Mouse (Mus musculus): ENCODE data around the gene Wasf1. TPM values are rescaled to one million over a fixed set of nuclear protein-coding genes. Genes with fewer than 3 reads are reported as not detected.

Wasf1 gene
- polyA plus RNA-seq, 1 experiment from 2014 or later: 62.5 TPM

GRCm38 (mm10) chr10:40871301-40871700, 12.0 kb upstream of the Wasf1 start:
- Histone ChIP-seq H3K4me3 (replicated peaks) (no peak overlapping the region), H3K36me3 (replicated peaks) (peaks cover 6% of the 10 kb centered on the region; the same call in 1 of the 2 replicates), H3K9ac (no peak overlapping the region), H3K27me3 (no peaks in the 10 kb centered on the region), H3K9me3 (no peaks in the 10 kb centered on the region), H3K27ac (no peak overlapping the region), H3K4me2 (no peak overlapping the region), H3K4me1 (no peaks in the 10 kb centered on the region)
- ATAC-seq (ENCODE audit: low FRiP score): no peak
- 92% methylated on average over 2 of the region's 2 CpGs for WGBS

- Histone ChIP-seq H3K9ac (no peak overlapping the region), H3K4me2 (no peak overlapping the region), H3K9me3 (no peaks in the 10 kb centered on the region), H3K4me1 (no peaks in the 10 kb centered on the region), H3K4me3 (replicated peaks) (no peak overlapping the region), H3K27me3 (no peaks in the 10 kb centered on the region), H3K36me3 (replicated peaks) (peaks cover 5% of the 10 kb centered on the region; the same call in 1 of the 2 replicates), H3K27ac (no peak overlapping the region)
- whole genome bisulfite sequencing: 95% methylated on average over 2 of the region's 2 CpGs
- no peak for ATAC-seq (ENCODE audit: low FRiP score)
These were observed 11.2 kb upstream of the Wasf1 start for GRCm38 (mm10) chr10:40872052-40872451.

GRCm38 (mm10) chr10:40878246-40878645, 5.0 kb upstream of the Wasf1 start:
- Histone ChIP-seq H3K9ac (no peak overlapping the region), H3K9me3 (no peaks in the 10 kb centered on the region), H3K4me2 (no peak overlapping the region), H3K4me1 (peaks cover 14% of the 10 kb centered on the region), H3K36me3 (replicated peaks) (no peaks in the 10 kb centered on the region), H3K27me3 (no peaks in the 10 kb centered on the region), H3K4me3 (replicated peaks) (no peak overlapping the region), H3K27ac (no peak overlapping the region)
- no peak for ATAC-seq (ENCODE audit: low FRiP score)
- WGBS: 94% methylated on average over 3 of the region's 3 CpGs

- H3K27ac ChIP-seq: no peak overlapping the region
- H3K4me2 ChIP-seq: no peak overlapping the region
- no peaks in the 10 kb centered on the region for H3K36me3 ChIP-seq (replicated peaks)
- H3K9me3 ChIP-seq: no peaks in the 10 kb centered on the region
- H3K27me3 ChIP-seq: no peaks in the 10 kb centered on the region
- no peak for ATAC-seq (ENCODE audit: low FRiP score)
- no peak overlapping the region for H3K9ac ChIP-seq
- peaks cover 14% of the 10 kb centered on the region for H3K4me1 ChIP-seq
- H3K4me3 ChIP-seq (replicated peaks): no peak overlapping the region
- WGBS: 89% methylated on average over 9 of the region's 9 CpGs
These were observed 3.3 kb upstream of the Wasf1 start for GRCm38 (mm10) chr10:40879969-40880368.

- no peak overlapping the region for H3K27ac ChIP-seq
- WGBS: 79% methylated on average over 3 of the region's 3 CpGs
These were observed 2.0 kb upstream of the Wasf1 start for GRCm38 (mm10) chr10:40881236-40881635.

GRCm38 (mm10) chr10:40882333-40882732, 942 bp upstream of the Wasf1 start:
- ATAC-seq (ENCODE audit: low FRiP score): no peak
- H3K36me3 ChIP-seq (replicated peaks): no peaks in the 10 kb centered on the region
- peak overlapping the region; percentile 58 for H3K4me2 ChIP-seq
- H3K27ac ChIP-seq: peak overlapping the region; percentile 74
- H3K4me3 ChIP-seq (replicated peaks): peak overlapping the region; percentile 95
- peaks cover 15% of the 10 kb centered on the region for H3K4me1 ChIP-seq
- H3K27me3 ChIP-seq: no peaks in the 10 kb centered on the region
- peak overlapping the region; percentile 87 for H3K9ac ChIP-seq
- no peaks in the 10 kb centered on the region for H3K9me3 ChIP-seq
- WGBS: 17% methylated on average over 9 of the region's 9 CpGs

More at GRCm38 (mm10) chr10:40881236-40881635, 2.0 kb upstream of the Wasf1 start:
- ATAC-seq (ENCODE audit: low FRiP score): no peak
- H3K4me1 ChIP-seq: peaks cover 14% of the 10 kb centered on the region
- no peaks in the 10 kb centered on the region for H3K36me3 ChIP-seq (replicated peaks)
- no peak overlapping the region for H3K9ac ChIP-seq
- H3K27me3 ChIP-seq: no peaks in the 10 kb centered on the region
- H3K4me2 ChIP-seq: no peak overlapping the region
- H3K9me3 ChIP-seq: no peaks in the 10 kb centered on the region
- no peak overlapping the region for H3K4me3 ChIP-seq (replicated peaks)

GRCm38 (mm10) chr10:40883644-40884278, 486 bp downstream of the Wasf1 start:
- peak overlapping the region; percentile 95 for H3K4me3 ChIP-seq (replicated peaks)
- H3K4me1 ChIP-seq: peaks cover 17% of the 10 kb centered on the region
- H3K27ac ChIP-seq: peak overlapping the region; percentile 98
- ATAC-seq (ENCODE audit: low FRiP score): peak; percentile 91
- 1% methylated on average over 50 of the region's 87 CpGs for WGBS
- H3K27me3 ChIP-seq: no peaks in the 10 kb centered on the region
- peak overlapping the region; percentile 58 for H3K4me2 ChIP-seq
- H3K36me3 ChIP-seq (replicated peaks): no peaks in the 10 kb centered on the region
- no peaks in the 10 kb centered on the region for H3K9me3 ChIP-seq
- peak overlapping the region; percentile 95 for H3K9ac ChIP-seq

GRCm38 (mm10) chr10:40884279-40884806, 1.1 kb downstream of the Wasf1 start:
- Histone ChIP-seq H3K36me3 (replicated peaks) (no peaks in the 10 kb centered on the region), H3K4me1 (peaks cover 17% of the 10 kb centered on the region), H3K4me2 (peak overlapping the region; percentile 58), H3K4me3 (replicated peaks) (peak overlapping the region; percentile 95), H3K27me3 (no peaks in the 10 kb centered on the region), H3K9ac (peak overlapping the region; percentile 95), H3K9me3 (no peaks in the 10 kb centered on the region), H3K27ac (peak overlapping the region; percentile 98)
- 0% methylated on average over 40 of the region's 40 CpGs for WGBS
- peak; percentile 5; the same call in 1 of the 2 replicates for ATAC-seq (ENCODE audit: low FRiP score)

- Histone ChIP-seq H3K27me3 (no peaks in the 10 kb centered on the region), H3K27ac (no peak overlapping the region), H3K4me1 (peaks cover 17% of the 10 kb centered on the region), H3K9me3 (no peaks in the 10 kb centered on the region), H3K4me3 (replicated peaks) (peak overlapping the region; percentile 25), H3K4me2 (peak overlapping the region; percentile 47), H3K9ac (no peak overlapping the region), H3K36me3 (replicated peaks) (no peaks in the 10 kb centered on the region)
- ATAC-seq (ENCODE audit: low FRiP score): no peak
- 37% methylated on average over 7 of the region's 7 CpGs for whole genome bisulfite sequencing
These were observed 2.2 kb downstream of the Wasf1 start for GRCm38 (mm10) chr10:40885432-40885831.

- H3K4me2 ChIP-seq: no peak overlapping the region
- H3K4me1 ChIP-seq: peaks cover 3% of the 10 kb centered on the region; the same call in 1 of the 2 replicates
- ATAC-seq (ENCODE audit: low FRiP score): no peak
- H3K36me3 ChIP-seq (replicated peaks): no peaks in the 10 kb centered on the region
- H3K27me3 ChIP-seq: no peaks in the 10 kb centered on the region
- H3K4me3 ChIP-seq (replicated peaks): no peak overlapping the region
- 82% methylated on average over 2 of the region's 2 CpGs for WGBS
- H3K27ac ChIP-seq: no peak overlapping the region
- H3K9me3 ChIP-seq: no peaks in the 10 kb centered on the region
- H3K9ac ChIP-seq: no peak overlapping the region
These were observed 4.0 kb downstream of the Wasf1 start for GRCm38 (mm10) chr10:40887316-40887715.

GRCm38 (mm10) chr10:40889146-40889545, 5.9 kb downstream of the Wasf1 start:
- H3K9ac ChIP-seq: no peak overlapping the region
- peaks cover 8% of the 10 kb centered on the region; the same call in 1 of the 2 replicates for H3K4me1 ChIP-seq
- H3K27me3 ChIP-seq: no peaks in the 10 kb centered on the region
- no peak overlapping the region for H3K4me2 ChIP-seq
- H3K4me3 ChIP-seq (replicated peaks): no peak overlapping the region
- ATAC-seq (ENCODE audit: low FRiP score): no peak
- H3K27ac ChIP-seq: no peak overlapping the region
- H3K9me3 ChIP-seq: no peaks in the 10 kb centered on the region
- H3K36me3 ChIP-seq (replicated peaks): peaks cover 5% of the 10 kb centered on the region; the same call in 1 of the 2 replicates
- WGBS: 89% methylated on average over 4 of the region's 4 CpGs

GRCm38 (mm10) chr10:40895765-40896164, 12.5 kb downstream of the Wasf1 start:
- H3K4me1 ChIP-seq: peaks cover 7% of the 10 kb centered on the region; the same call in 1 of the 2 replicates
- H3K4me3 ChIP-seq (replicated peaks): no peak overlapping the region
- H3K4me2 ChIP-seq: no peak overlapping the region
- H3K27me3 ChIP-seq: no peaks in the 10 kb centered on the region
- WGBS: 93% methylated on average over 12 of the region's 12 CpGs
- peaks cover 5% of the 10 kb centered on the region; the same call in 1 of the 2 replicates for H3K36me3 ChIP-seq (replicated peaks)
- no peak overlapping the region for H3K9ac ChIP-seq
- no peak overlapping the region for H3K27ac ChIP-seq
- no peaks in the 10 kb centered on the region for H3K9me3 ChIP-seq
- ATAC-seq (ENCODE audit: low FRiP score): no peak

- no peak for ATAC-seq (ENCODE audit: low FRiP score)
- Histone ChIP-seq H3K36me3 (replicated peaks) (peaks cover 5% of the 10 kb centered on the region; the same call in 1 of the 2 replicates), H3K4me1 (peaks cover 7% of the 10 kb centered on the region; the same call in 1 of the 2 replicates), H3K4me2 (no peak overlapping the region), H3K27ac (no peak overlapping the region), H3K9me3 (no peaks in the 10 kb centered on the region), H3K4me3 (replicated peaks) (no peak overlapping the region), H3K9ac (no peak overlapping the region), H3K27me3 (no peaks in the 10 kb centered on the region)
- 75% methylated on average over 5 of the region's 5 CpGs for WGBS
These were observed 13.4 kb downstream of the Wasf1 start for GRCm38 (mm10) chr10:40896656-40897055.

Measured in forebrain, embryonic 12.5 days (tissue).